Mouse (Mus musculus) T-helper 1 cell (primary cell): Measurements from ENCODE around the gene Ift52.

Experiments used
- in situ Hi-C: fragments of 300-600 bp; cut with MboI, MseI; formaldehyde crosslinking; loops from one replicate; pipeline ENCODE4 v1.15.1; 2025; ENCODE audit warnings: high pct_unique_total_duplicates

Ift52 gene

GRCm38 (mm10) chr2:163074006-163074405 is 56.9 kb downstream of the Ift52 start:
- in situ Hi-C loops, result no loop called here

- in situ Hi-C loops, result no loop called here
Measured at GRCm38 (mm10) chr2:163074808-163075207, 57.7 kb downstream of the Ift52 start.

GRCm38 (mm10) chr2:163075234-163075633 is 58.1 kb downstream of the Ift52 start:
- in situ Hi-C loops, result no loop called here

GRCm38 (mm10) chr2:163079041-163079440 is 61.9 kb downstream of the Ift52 start:
- in situ Hi-C loops, result no loop called here

GRCm38 (mm10) chr2:163082591-163082990 is 65.4 kb downstream of the Ift52 start:
- in situ Hi-C loops, result no loop called here

- in situ Hi-C loops, result no loop called here
Measured at GRCm38 (mm10) chr2:163084519-163084918, 67.4 kb downstream of the Ift52 start.

- in situ Hi-C loops, result no loop called here
Measured at GRCm38 (mm10) chr2:163085047-163085446, 67.9 kb downstream of the Ift52 start.

GRCm38 (mm10) chr2:163086561-163086960 is 69.4 kb downstream of the Ift52 start:
- in situ Hi-C loops, result no loop called here

- in situ Hi-C loops, result no loop called here
Measured at GRCm38 (mm10) chr2:163087728-163088127, 70.6 kb downstream of the Ift52 start, which contains the start of gene Gtsf1l. Gene Gtsf1l, minus strand, starts transcription at chr2:163087855.

GRCm38 (mm10) chr2:163089475-163090123 is 72.4 kb downstream of the Ift52 start:
- in situ Hi-C loops, result no loop called here

- in situ Hi-C loops, result loop anchor here (5.0 kb wide), 1 partner anchor 237 kb away; no protein-coding TSS in a partner anchor
Measured at GRCm38 (mm10) chr2:163094909-163095308, 77.8 kb downstream of the Ift52 start.
